Mouse (Mus musculus) neural tube, embryonic 12.5 days (tissue): ENCODE results near the gene Sema3g. TPM values are rescaled to one million over a fixed set of nuclear protein-coding genes. Genes with fewer than 3 reads are reported as not detected.

Experiments
- ATAC-seq: fragments of 200-750 bp; cut with Nextera tagmentation; 2 replicates; pipeline ENCODE4 v1.8.0; 2017; ENCODE audit warnings: low read depth, mild to moderate bottlenecking, moderate TSS enrichment, moderate library complexity; ENCODE audit not compliant: low FRiP score
- H3K27ac ChIP-seq: fragments of 300-500 bp; sonication (generic); 2 replicates; pipeline ENCODE4 v1.5.1; 2016
- H3K27me3 ChIP-seq: fragments of 300-500 bp; sonication (generic); replicated peaks from 2 replicates; pipeline ENCODE4 v1.6.1; 2016; ENCODE audit warnings: mild to moderate bottlenecking
- H3K36me3 ChIP-seq: fragments of 300-500 bp; sonication (generic); 2 replicates; pipeline ENCODE4 v1.6.1; 2016; ENCODE audit warnings: mild to moderate bottlenecking
- H3K4me1 ChIP-seq: fragments of 300-500 bp; sonication (generic); 2 replicates; pipeline ENCODE4 v1.6.1; 2016
- H3K4me2 ChIP-seq: fragments of 300-500 bp; sonication (generic); replicated peaks from 2 replicates; pipeline ENCODE4 v1.6.1; 2016; ENCODE audit warnings: mild to moderate bottlenecking
- H3K4me3 ChIP-seq: fragments of 300-500 bp; sonication (generic); 2 replicates; pipeline ENCODE4 v1.5.1; 2016
- H3K9ac ChIP-seq: fragments of 300-500 bp; sonication (generic); 2 replicates; pipeline ENCODE4 v1.6.1; 2016; ENCODE audit warnings: mild to moderate bottlenecking
- H3K9me3 ChIP-seq: fragments of 300-500 bp; sonication (generic); 2 replicates; pipeline ENCODE4 v1.6.1; 2016; ENCODE audit warnings: mild to moderate bottlenecking
- WGBS: fragments of 180-500 bp; shearing (Covaris S2); methylation state at CpG from one replicate; pipeline ENCODE4 v1.1.7; 2016; 5-methylcytosine and 5-hydroxymethylcytosine counted together
- polyA plus RNA-seq: library from polyadenylated mRNA; unstranded; fragments of >200 nt; fragmentation: Nextera tagmentation; extraction: Ambion mirVana; gene quantifications from 2 replicates; pipeline ENCODE4 v1.2.1, GENCODE M21; 2016

Gene Sema3g
- polyA plus RNA-seq, 1 experiment from 2014 or later: 1.9 TPM

DNA sequence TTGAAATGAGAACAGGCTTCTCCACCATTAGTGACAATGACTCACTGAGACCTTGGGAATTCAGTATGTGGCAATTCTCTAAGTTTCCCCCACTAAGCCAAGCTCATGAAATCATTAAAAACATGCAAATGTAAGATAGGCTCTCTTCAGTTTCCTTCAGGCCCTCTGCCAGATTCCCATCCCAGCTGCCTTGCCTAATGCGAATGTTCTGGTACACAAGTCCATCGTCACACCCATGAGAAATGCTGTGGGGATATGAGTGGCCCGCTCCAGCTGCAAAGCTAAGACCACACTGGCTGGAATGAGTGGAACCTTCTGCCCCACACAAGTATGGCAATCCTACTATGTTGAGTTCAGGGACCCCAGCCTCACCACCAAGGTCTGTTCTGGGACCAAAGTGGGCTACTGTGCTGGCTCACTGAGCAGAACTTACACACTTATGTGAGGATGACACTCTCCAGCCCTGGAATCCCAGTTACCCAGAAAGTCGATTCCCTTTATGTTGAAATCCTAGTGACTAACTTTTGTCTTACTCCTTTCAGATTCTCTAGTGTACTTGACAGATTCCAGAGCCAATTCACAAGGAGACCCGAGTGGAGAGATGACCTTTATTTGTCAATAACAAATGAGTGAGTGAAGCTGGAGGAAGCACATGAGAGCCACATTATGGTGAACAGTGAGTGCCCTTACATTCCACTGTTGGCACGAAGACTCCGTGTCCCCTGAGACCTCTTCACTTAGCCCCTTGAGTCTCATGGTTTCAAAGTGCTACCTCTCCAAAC is 19.6 kb downstream of the Sema3g start:
- no peak for ATAC-seq
- no peak overlapping the region for H3K9ac ChIP-seq
- WGBS: 86% methylated on average over 7 of the region's 7 CpGs
- H3K27me3 ChIP-seq: no peaks in the 10 kb centered on the region
- H3K4me2 ChIP-seq: no peak overlapping the region
- H3K9me3 ChIP-seq: no peaks in the 10 kb centered on the region
- no peak overlapping the region for H3K4me3 ChIP-seq
- no peak overlapping the region for H3K27ac ChIP-seq
- H3K36me3 ChIP-seq: no peaks in the 10 kb centered on the region; the same call in 1 of the 2 replicates
- no peaks in the 10 kb centered on the region; the same call in 1 of the 2 replicates for H3K4me1 ChIP-seq

DNA sequence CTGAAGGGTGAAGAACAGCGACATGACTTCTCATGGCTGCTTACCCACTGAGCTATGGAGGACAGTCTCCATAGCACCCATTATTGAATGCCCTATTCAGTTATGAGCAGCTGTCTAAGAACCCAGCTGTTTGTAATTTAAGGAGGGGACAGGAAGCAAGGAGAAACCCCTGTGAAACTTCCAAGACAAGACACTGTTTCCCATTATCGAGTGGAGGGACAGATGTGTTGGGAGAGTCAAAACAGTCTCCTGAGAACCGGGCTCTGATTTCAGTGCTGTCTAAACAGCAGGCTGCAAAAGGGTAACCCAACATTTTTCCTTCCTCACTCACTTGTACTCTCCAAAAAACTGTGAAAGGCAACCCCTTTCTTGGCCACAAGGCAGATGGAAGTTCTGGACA is 22.9 kb downstream of the Sema3g start:
- H3K9me3 ChIP-seq: no peaks in the 10 kb centered on the region
- H3K27ac ChIP-seq: no peak overlapping the region
- no peaks in the 10 kb centered on the region for H3K27me3 ChIP-seq
- H3K9ac ChIP-seq: no peak overlapping the region
- H3K4me3 ChIP-seq: no peak overlapping the region
- H3K4me2 ChIP-seq: no peak overlapping the region
- H3K36me3 ChIP-seq: no peaks in the 10 kb centered on the region; the same call in 1 of the 2 replicates
- H3K4me1 ChIP-seq: no peaks in the 10 kb centered on the region
- no peak for ATAC-seq
- 73% methylated on average over 3 of the region's 3 CpGs for WGBS

DNA sequence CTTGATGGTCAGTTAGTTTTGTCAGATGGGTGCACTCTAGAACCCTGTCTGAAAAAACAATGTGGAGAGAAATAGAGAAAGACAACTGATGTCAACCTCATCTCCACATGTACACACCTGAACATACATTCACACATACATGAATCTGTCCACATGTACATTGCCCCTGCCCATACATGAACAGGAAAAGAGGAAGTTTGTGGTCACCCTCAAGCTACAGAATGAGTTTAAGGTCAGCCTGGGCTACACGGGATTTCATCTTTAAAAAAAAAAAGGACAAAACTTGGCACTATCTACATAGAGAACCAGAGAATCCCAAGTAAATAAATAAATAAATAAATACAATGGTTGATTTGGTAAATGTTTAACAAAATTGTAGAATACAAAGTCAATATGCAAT is 27.1 kb downstream of the Sema3g start:
- Histone ChIP-seq H3K36me3 (no peaks in the 10 kb centered on the region), H3K9ac (no peak overlapping the region), H3K27ac (no peak overlapping the region), H3K4me3 (no peak overlapping the region), H3K4me2 (no peak overlapping the region), H3K4me1 (no peaks in the 10 kb centered on the region), H3K27me3 (no peaks in the 10 kb centered on the region), H3K9me3 (no peaks in the 10 kb centered on the region)
- ATAC-seq: no peak
- 86% methylated on average over 1 of the region's 1 CpGs for WGBS

DNA sequence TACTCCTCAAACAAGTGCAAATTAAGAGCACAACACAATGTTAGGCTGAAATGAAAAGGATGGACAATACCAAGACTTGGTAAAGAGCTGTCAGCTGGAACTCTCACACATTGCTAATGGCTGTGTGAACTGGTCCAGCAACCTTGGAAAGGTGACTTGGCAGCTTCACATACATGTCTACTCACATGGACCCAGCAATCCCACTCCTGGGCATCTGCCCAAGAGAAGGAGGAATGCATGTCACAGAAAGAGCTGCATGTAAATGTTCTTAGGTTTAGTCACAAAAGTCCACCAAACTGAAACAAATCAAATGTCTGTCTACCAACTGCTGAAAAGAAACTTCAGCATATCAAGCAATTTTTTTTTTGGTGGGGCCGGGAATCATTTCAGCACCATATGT is 28.3 kb downstream of the Sema3g start:
- H3K4me2 ChIP-seq: no peak overlapping the region

DNA sequence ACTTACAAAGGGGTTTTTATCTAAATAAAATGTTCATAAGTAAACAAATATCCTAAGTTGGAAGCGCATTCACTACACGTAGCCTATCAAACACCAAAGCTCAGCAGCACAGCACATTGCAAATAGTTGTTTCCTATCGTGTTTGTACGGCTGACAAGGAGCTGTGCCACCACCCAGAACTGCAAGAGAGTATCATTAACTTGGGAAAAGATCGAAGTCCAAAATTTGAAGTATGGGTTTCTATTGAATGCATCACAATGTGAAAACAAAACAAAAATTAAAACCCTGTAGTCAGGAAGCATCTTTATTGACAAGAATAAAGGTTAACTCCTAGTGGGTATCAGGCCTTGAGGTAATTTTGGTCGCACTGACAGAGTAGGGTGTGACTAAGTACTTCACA is 30.7 kb downstream of the Sema3g start:
- H3K27me3 ChIP-seq: no peaks in the 10 kb centered on the region
- no peak overlapping the region for H3K4me2 ChIP-seq
- 92% methylated on average over 6 of the region's 6 CpGs for WGBS
- H3K9me3 ChIP-seq: no peaks in the 10 kb centered on the region
- no peak for ATAC-seq
- H3K9ac ChIP-seq: no peak overlapping the region
- H3K4me1 ChIP-seq: peaks cover 20% of the 10 kb centered on the region
- H3K36me3 ChIP-seq: peaks cover 3% of the 10 kb centered on the region
- H3K4me3 ChIP-seq: no peak overlapping the region
- no peak overlapping the region for H3K27ac ChIP-seq

More for the DNA sequence above, 28.3 kb downstream of the Sema3g start:
- Histone ChIP-seq H3K27me3 (no peaks in the 10 kb centered on the region), H3K9ac (no peak overlapping the region), H3K4me3 (no peak overlapping the region), H3K9me3 (no peaks in the 10 kb centered on the region), H3K4me1 (peaks cover 6% of the 10 kb centered on the region; the same call in 1 of the 2 replicates), H3K27ac (no peak overlapping the region), H3K36me3 (no peaks in the 10 kb centered on the region)
- no peak for ATAC-seq
- WGBS: 92% methylated on average over 1 of the region's 1 CpGs

DNA sequence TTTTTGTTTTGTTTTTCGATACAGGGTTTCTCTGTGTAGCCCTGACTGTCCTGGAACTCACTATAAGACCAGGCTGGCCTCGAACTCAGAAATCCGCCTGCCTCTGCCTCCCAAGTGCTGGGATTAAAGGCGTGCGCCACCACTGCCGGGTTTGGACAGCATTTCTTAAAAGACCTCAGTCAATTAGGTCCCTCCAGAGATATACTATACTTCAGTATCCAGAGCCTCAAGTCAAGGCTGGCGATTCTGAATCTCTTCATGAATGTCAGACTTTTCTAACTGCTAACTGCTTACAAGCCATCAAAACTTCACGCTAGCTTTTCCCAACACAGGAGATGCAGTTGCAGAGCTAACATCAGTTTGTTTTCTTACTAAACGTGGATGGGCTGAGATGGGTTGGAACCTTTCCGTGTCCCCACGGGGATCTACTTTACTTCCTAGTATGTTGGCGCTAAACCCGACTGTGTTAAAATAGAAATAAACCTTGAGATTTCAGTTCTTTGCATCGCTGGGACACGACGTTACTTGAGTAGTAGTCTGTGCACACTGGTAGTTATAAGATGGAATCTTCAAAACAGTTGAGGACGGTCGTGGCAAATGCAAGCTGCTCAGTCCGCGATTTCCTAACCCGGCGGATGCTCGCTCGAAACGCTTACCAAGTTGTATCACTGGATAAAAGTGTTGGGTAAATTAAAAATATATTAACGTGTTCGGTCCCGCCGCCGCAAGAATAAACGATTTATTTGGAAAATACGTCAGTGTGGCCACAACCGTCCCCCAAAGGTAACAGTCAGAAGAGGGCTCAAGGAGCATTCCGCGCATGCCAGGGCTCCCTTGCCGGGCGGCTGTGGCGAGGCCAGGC is 32.8 kb downstream of the Sema3g start:
- 21% methylated on average over 38 of the region's 38 CpGs for WGBS
- Histone ChIP-seq H3K27ac (peak overlapping the region; percentile 82), H3K9me3 (no peaks in the 10 kb centered on the region), H3K9ac (peak overlapping the region; percentile 96), H3K27me3 (no peaks in the 10 kb centered on the region), H3K4me2 (peak overlapping the region; percentile 89), H3K4me1 (peaks cover 20% of the 10 kb centered on the region), H3K36me3 (peaks cover 23% of the 10 kb centered on the region), H3K4me3 (peak overlapping the region; percentile 95)
- ATAC-seq: peak; percentile 34

DNA sequence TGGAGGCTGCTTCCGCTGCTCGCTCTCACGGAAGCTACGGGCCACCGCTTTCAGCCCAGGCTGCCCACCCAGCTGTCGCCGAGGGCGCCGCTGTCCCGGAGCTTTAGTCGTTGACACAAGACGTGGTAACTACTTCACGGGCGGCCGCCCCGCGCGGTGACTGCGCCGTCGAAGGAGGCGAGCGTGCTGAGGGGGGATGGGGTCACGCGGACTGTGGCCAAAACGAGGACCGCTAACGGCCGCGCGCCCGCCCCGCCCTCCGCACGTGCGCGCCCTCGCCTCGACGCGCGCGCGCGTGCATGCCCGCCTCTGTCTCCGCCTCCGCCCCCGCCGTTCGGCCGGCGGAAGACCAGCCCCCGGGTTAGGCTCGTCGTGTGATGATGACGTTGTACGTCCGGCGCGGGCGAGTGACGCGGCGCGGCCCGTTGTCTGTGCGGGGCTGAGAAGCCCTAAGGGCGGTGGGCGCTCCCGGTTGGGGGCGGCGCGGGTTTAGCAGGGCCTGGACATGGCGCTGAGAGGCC is 33.5 kb downstream of the Sema3g start, which contains the start of the genes Phf7 and Bap1:
TSS of gene Phf7 (minus strand) at position 234 of the 521 bp plus-strand sequence.
TSS of gene Bap1 (plus strand) at position 367 of the 521 bp plus-strand sequence.
- peak within 1 kb of the TSS; percentile 82 for H3K27ac ChIP-seq
- H3K4me1 ChIP-seq: peaks cover 20% of the 10 kb centered on the region
- WGBS: under 1% methylated on average over 75 of the region's 75 CpGs
- no peaks in the 10 kb centered on the region for H3K27me3 ChIP-seq
- peak within 1 kb of the TSS; percentile 96 for H3K9ac ChIP-seq
- H3K36me3 ChIP-seq: peaks cover 30% of the 10 kb centered on the region
- peak within 1 kb of the TSS; percentile 95 for H3K4me3 ChIP-seq
- peak within 1 kb of the TSS; percentile 89 for H3K4me2 ChIP-seq
- peak; percentile 92 for ATAC-seq
- H3K9me3 ChIP-seq: no peaks in the 10 kb centered on the region

DNA sequence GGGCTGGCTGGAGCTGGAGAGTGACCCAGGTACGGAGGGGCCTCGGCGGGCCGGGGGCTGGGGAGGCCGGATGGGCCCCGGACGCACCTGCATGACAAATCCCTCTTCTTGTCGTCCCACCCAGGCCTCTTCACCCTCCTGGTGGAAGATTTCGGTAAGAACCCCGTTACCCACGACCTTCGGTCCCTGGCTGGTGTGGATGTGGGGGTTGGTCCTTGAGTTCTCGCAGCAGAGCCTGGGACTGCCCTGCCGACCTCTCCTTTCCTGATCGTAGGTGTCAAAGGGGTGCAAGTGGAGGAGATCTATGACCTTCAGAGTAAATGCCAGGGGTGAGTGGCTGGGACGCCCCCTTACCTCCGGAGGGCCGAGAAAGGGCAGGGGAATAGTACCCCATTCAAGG is 34.0 kb downstream of the Sema3g start:
- Histone ChIP-seq H3K36me3 (peaks cover 35% of the 10 kb centered on the region), H3K4me3 (peak overlapping the region; percentile 95), H3K4me2 (peak overlapping the region; percentile 89), H3K4me1 (peaks cover 20% of the 10 kb centered on the region), H3K27ac (0 out of 2 replicates have a peak overlapping the region, but pooled peaks have one; percentile 82), H3K27me3 (no peaks in the 10 kb centered on the region), H3K9ac (peak overlapping the region; percentile 96), H3K9me3 (no peaks in the 10 kb centered on the region)
- 2% methylated on average over 18 of the region's 18 CpGs for WGBS
- ATAC-seq: no peak

DNA sequence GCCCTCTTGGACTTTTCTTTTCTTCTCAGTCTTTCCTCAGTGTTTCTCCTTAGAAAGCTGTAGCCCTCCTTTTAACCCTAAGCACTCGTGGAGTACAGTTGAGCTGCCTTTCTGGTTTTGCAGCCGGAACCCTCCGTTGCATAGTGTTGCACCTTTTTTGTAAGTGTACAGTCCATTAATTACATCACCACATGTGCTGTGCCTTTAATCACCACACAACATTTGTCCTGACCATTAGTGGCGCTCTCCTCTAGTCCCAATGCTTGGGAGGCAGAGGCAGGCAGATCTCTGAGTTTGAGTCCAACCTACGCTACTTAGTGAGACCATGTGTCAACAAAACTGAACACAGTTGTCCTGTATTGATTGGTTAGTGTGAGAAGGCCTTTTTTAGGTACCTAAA is 34.4 kb downstream of the Sema3g start:
- Histone ChIP-seq H3K4me1 (peaks cover 20% of the 10 kb centered on the region), H3K9me3 (no peaks in the 10 kb centered on the region), H3K27me3 (no peaks in the 10 kb centered on the region), H3K27ac (no peak overlapping the region), H3K9ac (peak overlapping the region; percentile 96), H3K36me3 (peaks cover 40% of the 10 kb centered on the region), H3K4me2 (peak overlapping the region; percentile 89), H3K4me3 (peak overlapping the region; percentile 95)
- no peak for ATAC-seq
- WGBS: 93% methylated on average over 5 of the region's 5 CpGs

DNA sequence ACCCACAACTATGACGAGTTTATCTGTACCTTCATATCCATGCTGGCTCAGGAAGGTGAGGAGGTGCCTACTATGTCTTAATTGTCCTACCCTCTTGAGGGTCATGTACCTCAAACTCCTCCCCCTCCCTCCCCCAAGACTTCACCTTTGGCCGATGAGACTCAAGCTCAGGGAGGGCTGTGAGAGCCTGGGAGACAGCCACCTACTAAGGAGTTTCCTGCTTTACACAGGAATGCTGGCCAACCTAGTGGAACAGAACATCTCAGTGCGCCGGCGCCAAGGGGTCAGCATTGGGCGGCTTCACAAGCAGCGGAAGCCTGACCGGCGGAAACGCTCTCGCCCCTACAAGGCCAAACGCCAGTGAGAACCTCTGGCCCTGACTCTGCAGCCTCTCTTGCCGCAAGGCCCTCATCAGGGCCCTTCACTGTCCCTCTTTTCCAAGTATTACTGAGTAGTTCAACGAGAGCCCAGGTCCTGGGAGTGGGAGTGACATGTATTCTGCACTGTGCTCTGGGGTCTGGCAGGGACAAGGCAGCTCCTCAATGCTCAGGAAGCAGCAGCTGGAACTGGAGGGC is 40.9 kb downstream of the Sema3g start:
- H3K9me3 ChIP-seq: no peaks in the 10 kb centered on the region
- H3K36me3 ChIP-seq: peaks cover 90% of the 10 kb centered on the region
- no peak overlapping the region for H3K4me2 ChIP-seq
- no peak overlapping the region for H3K4me3 ChIP-seq
- no peaks in the 10 kb centered on the region for H3K27me3 ChIP-seq
- WGBS: 95% methylated on average over 14 of the region's 14 CpGs
- no peaks in the 10 kb centered on the region for H3K4me1 ChIP-seq
- no peak for ATAC-seq
- no peak overlapping the region for H3K27ac ChIP-seq
- no peak overlapping the region for H3K9ac ChIP-seq

DNA sequence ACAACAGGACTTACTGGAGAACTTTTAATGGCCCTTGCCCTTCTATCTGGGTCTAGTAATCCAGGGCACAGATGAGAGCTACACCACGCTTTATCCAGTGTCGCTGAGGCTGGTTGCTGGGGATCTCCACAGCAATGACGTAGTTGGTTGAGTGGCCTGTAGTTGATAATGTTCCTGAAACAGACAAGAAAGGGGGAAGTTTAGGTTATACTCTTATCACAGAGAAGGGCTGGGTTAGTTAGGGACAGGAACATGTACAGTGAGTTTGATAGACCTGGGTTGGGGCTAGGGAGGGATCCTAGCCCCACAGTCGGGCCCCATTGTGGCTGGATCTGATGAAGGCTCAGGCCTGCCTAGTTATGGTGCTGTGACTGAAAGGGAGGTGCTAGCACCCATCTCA is 42.7 kb downstream of the Sema3g start:
- no peak for ATAC-seq
- Histone ChIP-seq H3K4me1 (no peaks in the 10 kb centered on the region), H3K36me3 (peaks cover 72% of the 10 kb centered on the region), H3K9me3 (no peaks in the 10 kb centered on the region), H3K4me2 (no peak overlapping the region), H3K4me3 (no peak overlapping the region), H3K9ac (no peak overlapping the region), H3K27me3 (no peaks in the 10 kb centered on the region), H3K27ac (no peak overlapping the region)
- WGBS: 96% methylated on average over 4 of the region's 4 CpGs

DNA sequence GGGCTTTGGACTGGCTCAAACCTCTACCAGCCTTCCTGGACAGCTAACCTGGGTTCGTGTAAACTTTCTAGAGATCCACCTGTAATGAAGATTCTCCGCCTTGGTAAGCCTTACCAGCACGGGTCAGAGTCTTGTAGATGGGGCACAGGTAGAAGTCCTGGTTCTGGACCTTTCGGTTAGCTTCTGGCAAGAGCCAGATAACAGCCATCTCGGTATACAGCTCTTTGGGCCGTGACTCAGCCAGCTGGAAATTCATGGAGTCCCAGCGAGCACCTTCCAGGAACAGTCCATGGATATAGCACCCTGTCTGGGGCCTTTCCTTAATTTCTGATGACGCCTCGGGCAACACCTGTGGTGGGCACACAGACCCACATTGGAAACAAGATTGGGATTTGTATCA is 43.3 kb downstream of the Sema3g start:
- H3K9me3 ChIP-seq: no peaks in the 10 kb centered on the region
- WGBS: 95% methylated on average over 9 of the region's 9 CpGs
- no peak overlapping the region for H3K4me3 ChIP-seq
- H3K27me3 ChIP-seq: no peaks in the 10 kb centered on the region
- H3K27ac ChIP-seq: no peak overlapping the region
- ATAC-seq: no peak
- H3K4me2 ChIP-seq: no peak overlapping the region
- peaks cover 66% of the 10 kb centered on the region for H3K36me3 ChIP-seq
- H3K9ac ChIP-seq: no peak overlapping the region
- H3K4me1 ChIP-seq: no peaks in the 10 kb centered on the region
